In genomic region chr1:33621791-33622190, GRCm38 (mm10) we compare ENCODE assay signal across 14 mouse cellular contexts.
"Had no signal": no experiment of that assay in that cellular context is flagged by ENCODE, and none has a peak within 500 bp of the region (broad histone marks: within the 10 kb centered on the region; RNA-seq: fewer than 3 reads in every experiment).

No protein-coding gene starts in this region.

- H3K4me3 ChIP-seq: kidney, embryonic 15.5 days; limb, embryonic 12.5 days; limb, embryonic 15.5 days had no signal

- H3K27me3 ChIP-seq: kidney, embryonic 15.5 days; limb, embryonic 12.5 days; limb, embryonic 15.5 days had no signal

- H3K4me1 ChIP-seq: kidney, embryonic 15.5 days; limb, embryonic 12.5 days; limb, embryonic 15.5 days had no signal

- DNase-seq: kidney, adult 11 months; kidney, adult 8-10 months; kidney, postnatal 10 days; kidney, postnatal 36 days; left cerebral cortex, postnatal 4 days; lung, adult 2 months; lung, postnatal 14 days; midbrain, embryonic 14.5 days; thymus, adult 18-20 months; thymus, postnatal 36 days had no signal

- H3K9ac ChIP-seq: kidney, embryonic 15.5 days; limb, embryonic 12.5 days; limb, embryonic 15.5 days had no signal

- H3K27ac ChIP-seq: kidney, embryonic 15.5 days; limb, embryonic 12.5 days; limb, embryonic 15.5 days; macrophage had no signal

- H3K4me2 ChIP-seq: kidney, embryonic 15.5 days; limb, embryonic 12.5 days; limb, embryonic 15.5 days had no signal

- H3K9me3 ChIP-seq: kidney, embryonic 15.5 days; limb, embryonic 12.5 days; limb, embryonic 15.5 days had no signal
